Mouse (Mus musculus) kidney, adult 2 months (tissue): Measurements from ENCODE around the gene Ranbp17. TPM values are rescaled to one million over a fixed set of nuclear protein-coding genes. Genes with fewer than 3 reads are reported as not detected.
"Not testable (repeated sequence)": the region's sequence is repeated elsewhere in the genome, so short reads cannot be mapped to it uniquely, and the experiment has no call there.

Experiments
- DNase-seq: peaks from one replicate; pipeline ENCODE4 v3.0.0; 2021
- H3K27ac ChIP-seq: fragments of 200-500 bp; 2 replicates; pipeline ENCODE4 v1.5.1; 2012; ENCODE audit warnings: low read depth, low read length, control low read depth, inconsistent platforms; ENCODE audit not compliant: insufficient read depth
- H3K27me3 ChIP-seq: fragments of 200-500 bp; replicated peaks from 2 replicates; pipeline ENCODE4 v1.6.1; 2012; ENCODE audit warnings: mild to moderate bottlenecking, moderate library complexity, low read length, inconsistent platforms; ENCODE audit not compliant: control insufficient read depth, insufficient read depth
- H3K36me3 ChIP-seq: fragments of 200-500 bp; 2 replicates; pipeline ENCODE4 v1.6.1; 2012; ENCODE audit warnings: mild to moderate bottlenecking, moderate library complexity, low read length, inconsistent platforms; ENCODE audit not compliant: control insufficient read depth, insufficient read depth
- H3K4me1 ChIP-seq: fragments of 200-500 bp; 2 replicates; pipeline ENCODE4 v1.6.1; 2011; ENCODE audit warnings: low read length; ENCODE audit not compliant: control insufficient read depth, insufficient read depth
- H3K4me3 ChIP-seq: fragments of 200-500 bp; 2 replicates; pipeline ENCODE4 v1.5.1; 2011; ENCODE audit warnings: mild to moderate bottlenecking, low read depth, low read length, control low read depth; ENCODE audit not compliant: insufficient read depth
- CTCF ChIP-seq: fragments of 200-500 bp; conservative IDR thresholded peaks from 2 replicates; pipeline ENCODE4 v1.5.1; 2011; ENCODE audit warnings: low read depth, mild to moderate bottlenecking, control low read depth, low read length, moderate library complexity, mixed read lengths; ENCODE audit not compliant: insufficient read depth, insufficient read length
- POLR2A ChIP-seq: fragments of 200-500 bp; IDR thresholded peaks from one replicate; pipeline ENCODE4 v1.6.1; 2011; ENCODE audit warnings: low read depth, low read length, control low read depth
- WGBS: fragments of 180-500 bp; shearing (Covaris S2); methylation state at CpG from one replicate; pipeline ENCODE4 v1.1.7; 2018; 5-methylcytosine and 5-hydroxymethylcytosine counted together
- polyA plus RNA-seq: library from polyadenylated mRNA; depleted of rRNA; stranded (reverse); fragments of >200 nt; gene quantifications from 2 replicates; pipeline ENCODE4 v1.2.3, GENCODE M21; 2012

Ranbp17 gene
- polyA plus RNA-seq, 1 experiment, result 0.45 TPM

DNA sequence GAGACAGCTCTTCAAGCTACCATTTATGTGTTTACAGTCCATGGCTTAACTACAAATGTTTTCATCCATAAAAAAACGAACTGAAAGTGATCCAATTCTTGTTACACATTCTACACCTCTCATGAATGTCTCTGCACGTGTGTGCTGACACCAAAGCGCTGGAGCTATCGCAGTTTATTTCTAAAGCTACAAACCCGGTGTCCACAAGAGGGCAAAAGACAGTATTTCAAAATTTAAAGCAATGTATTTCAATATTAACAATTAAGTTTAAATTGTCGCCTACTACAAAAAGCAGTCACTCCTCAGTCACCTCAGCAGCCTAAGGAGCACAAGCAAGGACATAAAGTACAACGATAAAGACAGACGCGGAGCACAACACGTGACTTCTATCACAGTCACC, 33.1 kb downstream of the Ranbp17 start:
- Histone ChIP-seq H3K27ac (no peak overlapping the region), H3K4me3 (no peak overlapping the region), H3K27me3 (no peaks in the 10 kb centered on the region), H3K36me3 (no peaks in the 10 kb centered on the region), H3K4me1 (no peaks in the 10 kb centered on the region)
- TF ChIP-seq CTCF (no peak), POLR2A (no peak)
- no peak for DNase-seq
- 73% methylated on average over 10 of the region's 10 CpGs for WGBS

DNA sequence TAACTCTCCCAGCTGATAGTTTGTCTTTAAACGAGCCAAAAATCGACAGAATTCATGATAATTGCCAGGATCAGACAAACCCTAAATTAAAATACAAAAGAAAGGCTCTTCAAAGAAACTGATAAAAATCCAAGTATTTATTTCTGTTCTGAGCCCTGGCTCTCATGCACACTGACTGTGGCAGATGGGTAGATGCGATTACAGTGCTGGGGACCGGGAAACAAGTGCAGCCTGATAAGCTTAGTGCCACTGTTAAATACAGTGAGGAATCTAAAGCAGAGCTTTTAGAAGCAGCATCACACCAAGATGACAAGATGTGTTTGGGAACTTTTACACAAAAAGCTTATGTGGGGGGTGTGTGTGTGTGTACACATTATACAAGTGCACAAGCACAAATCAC, 34.3 kb downstream of the Ranbp17 start:
- DNase-seq, result no peak
- H3K4me1 ChIP-seq, result no peaks in the 10 kb centered on the region
- H3K36me3 ChIP-seq, result no peaks in the 10 kb centered on the region
- TF ChIP-seq POLR2A (no peak), CTCF (no peak)
- WGBS, result 92% methylated on average over 4 of the region's 4 CpGs
- H3K4me3 ChIP-seq, result no peak overlapping the region
- H3K27me3 ChIP-seq, result no peaks in the 10 kb centered on the region
- no peak overlapping the region for H3K27ac ChIP-seq

DNA sequence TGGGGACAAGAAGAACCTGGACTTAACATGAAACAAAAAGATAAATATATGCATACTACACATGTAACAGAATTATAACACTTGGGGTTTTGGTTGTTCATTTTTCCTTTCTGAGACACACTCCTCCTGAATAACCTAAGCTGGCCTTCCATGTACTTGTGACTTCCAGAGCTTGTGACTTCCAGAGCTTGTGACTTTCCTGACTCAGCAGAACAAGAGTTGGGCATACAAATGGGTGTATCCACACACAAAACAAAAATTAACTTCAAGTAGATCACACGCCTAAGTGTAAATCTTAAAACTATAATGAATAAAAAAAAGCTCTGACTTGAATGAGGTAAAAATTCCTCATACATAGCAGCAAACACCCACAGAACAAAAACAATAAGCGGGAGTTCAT, 36.9 kb downstream of the Ranbp17 start:
- no peak for DNase-seq
- no peaks in the 10 kb centered on the region for H3K4me1 ChIP-seq
- 88% methylated on average over 2 of the region's 2 CpGs for WGBS
- no peaks in the 10 kb centered on the region for H3K36me3 ChIP-seq
- H3K27ac ChIP-seq, result no peak overlapping the region
- TF ChIP-seq POLR2A (no peak), CTCF (no peak)
- no peaks in the 10 kb centered on the region for H3K27me3 ChIP-seq
- no peak overlapping the region for H3K4me3 ChIP-seq

DNA sequence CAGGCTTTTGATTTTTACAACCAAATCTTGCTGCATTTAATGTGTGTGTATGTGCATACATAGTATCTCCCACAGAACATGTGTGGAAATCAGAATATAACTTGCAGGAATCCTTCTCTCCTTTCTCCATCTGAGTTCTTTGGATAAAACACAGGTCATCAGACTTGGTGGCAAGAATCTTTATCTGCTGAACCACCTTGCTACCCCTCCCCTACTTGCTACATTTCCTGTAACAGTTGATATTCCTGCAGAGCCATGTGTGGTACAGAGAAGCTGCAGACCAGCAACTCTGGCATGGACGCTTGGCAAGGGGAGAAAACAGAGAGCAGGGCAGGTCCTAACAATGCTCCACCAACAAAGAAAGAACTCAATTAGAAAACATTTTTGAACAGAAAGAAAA, 52.4 kb downstream of the Ranbp17 start:
- 73% methylated on average over 1 of the region's 1 CpGs for WGBS

DNA sequence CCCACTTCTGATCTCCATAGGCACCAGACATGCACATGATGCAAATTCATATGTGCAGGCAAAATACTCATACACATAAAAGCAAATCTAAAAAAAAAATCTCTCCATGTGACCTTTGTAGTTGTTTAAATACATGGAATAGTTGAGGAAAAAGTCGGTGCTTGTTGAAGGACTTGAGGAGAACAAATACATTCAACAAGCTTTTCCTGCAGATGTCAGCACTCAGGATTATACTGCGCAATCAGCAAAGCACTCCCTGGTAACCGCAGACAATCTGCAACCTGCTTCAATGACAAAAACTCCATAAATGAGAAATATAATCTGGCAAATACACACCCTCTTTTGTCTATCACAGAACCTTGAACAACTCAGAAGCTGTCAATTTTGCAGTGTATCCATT, 59.5 kb downstream of the Ranbp17 start:
- DNase-seq, result no peak
- Histone ChIP-seq H3K27ac (no peak overlapping the region), H3K4me1 (no peaks in the 10 kb centered on the region), H3K36me3 (no peaks in the 10 kb centered on the region), H3K4me3 (no peak overlapping the region), H3K27me3 (no peaks in the 10 kb centered on the region)
- TF ChIP-seq CTCF (no peak), POLR2A (no peak)
- 93% methylated on average over 3 of the region's 3 CpGs for WGBS

More for the DNA sequence above, 52.4 kb downstream of the Ranbp17 start:
- DNase-seq, result no peak
- TF ChIP-seq CTCF (no peak), POLR2A (no peak)
- no peaks in the 10 kb centered on the region for H3K27me3 ChIP-seq
- no peak overlapping the region for H3K4me3 ChIP-seq
- no peak overlapping the region for H3K27ac ChIP-seq
- H3K36me3 ChIP-seq, result no peaks in the 10 kb centered on the region
- no peaks in the 10 kb centered on the region for H3K4me1 ChIP-seq

DNA sequence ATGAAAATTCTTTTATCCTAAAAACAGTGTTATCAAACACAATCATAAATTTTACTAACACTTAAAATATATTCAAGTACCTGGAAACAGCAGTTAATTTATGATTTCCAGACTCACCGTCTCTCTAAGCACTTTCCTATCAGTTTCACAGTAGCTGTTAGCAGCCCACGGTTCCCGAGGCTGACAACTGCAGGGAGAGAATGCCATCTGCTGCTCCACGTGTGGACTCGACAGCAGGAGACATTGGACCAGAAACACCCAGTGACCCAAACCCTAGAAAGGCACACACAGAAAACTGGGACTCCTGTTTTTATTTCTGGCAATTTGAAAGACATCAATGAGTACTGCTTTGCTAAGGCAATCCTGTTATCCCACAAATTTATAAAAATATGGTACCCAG, 79.7 kb downstream of the Ranbp17 start:
- no peaks in the 10 kb centered on the region for H3K4me1 ChIP-seq
- H3K27ac ChIP-seq, result no peak overlapping the region
- DNase-seq, result no peak
- 27% methylated on average over 5 of the region's 5 CpGs for WGBS
- H3K4me3 ChIP-seq, result no peak overlapping the region
- no peaks in the 10 kb centered on the region for H3K36me3 ChIP-seq
- H3K27me3 ChIP-seq, result no peaks in the 10 kb centered on the region
- no peak; the same call in 1 of the 2 replicates for TF ChIP-seq CTCF
- TF ChIP-seq POLR2A, result no peak

DNA sequence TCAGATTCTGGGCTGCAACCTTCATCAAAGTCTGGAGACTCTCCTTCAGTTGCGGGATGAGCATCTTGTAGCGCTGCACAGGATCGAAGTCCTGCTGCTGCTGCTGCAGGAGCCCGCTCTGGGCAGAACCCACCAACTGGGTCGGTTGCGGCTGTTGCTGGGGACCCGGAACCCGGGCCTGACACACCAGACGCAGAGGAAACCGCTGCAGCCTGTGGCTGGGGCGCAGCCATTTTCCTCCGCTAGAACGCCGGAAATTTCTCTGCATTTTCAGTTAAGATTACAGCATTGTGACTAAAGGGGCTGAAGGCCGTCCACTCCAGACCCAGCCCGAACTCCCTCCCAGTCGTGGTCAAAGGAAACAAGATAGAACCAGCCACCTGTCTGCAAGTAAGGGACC, 85.3 kb downstream of the Ranbp17 start:
- H3K4me1 ChIP-seq, H3K36me3 ChIP-seq, H3K4me3 ChIP-seq, H3K27me3 ChIP-seq, H3K27ac ChIP-seq, DNase-seq: not testable (repeated sequence)
- WGBS, result 92% methylated on average over 17 of the region's 17 CpGs

DNA sequence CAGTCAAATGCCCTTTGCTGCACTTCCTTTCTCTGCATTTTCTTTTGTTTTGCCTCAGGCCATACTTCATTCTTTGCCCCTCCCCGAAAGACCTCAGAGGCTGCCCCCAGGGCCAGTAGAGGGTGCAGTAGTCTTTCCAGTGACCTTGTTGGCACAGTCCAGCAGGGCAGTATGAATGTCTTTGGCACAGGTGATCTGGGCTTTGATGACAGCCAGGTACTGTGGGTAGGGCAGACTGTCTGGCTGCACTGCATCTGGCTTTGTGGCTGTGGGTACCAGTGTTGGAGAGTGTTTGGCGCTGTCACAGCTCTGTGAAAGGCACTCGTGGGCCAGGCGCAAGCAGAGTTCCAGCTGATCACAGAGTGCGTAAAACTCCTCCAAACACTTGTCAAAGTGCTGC, 85.8 kb downstream of the Ranbp17 start:
- H3K4me1 ChIP-seq, H3K27me3 ChIP-seq, H3K36me3 ChIP-seq, DNase-seq, H3K27ac ChIP-seq, H3K4me3 ChIP-seq: not testable (repeated sequence)
- 92% methylated on average over 5 of the region's 5 CpGs for WGBS
